In the genomic region with DNA sequence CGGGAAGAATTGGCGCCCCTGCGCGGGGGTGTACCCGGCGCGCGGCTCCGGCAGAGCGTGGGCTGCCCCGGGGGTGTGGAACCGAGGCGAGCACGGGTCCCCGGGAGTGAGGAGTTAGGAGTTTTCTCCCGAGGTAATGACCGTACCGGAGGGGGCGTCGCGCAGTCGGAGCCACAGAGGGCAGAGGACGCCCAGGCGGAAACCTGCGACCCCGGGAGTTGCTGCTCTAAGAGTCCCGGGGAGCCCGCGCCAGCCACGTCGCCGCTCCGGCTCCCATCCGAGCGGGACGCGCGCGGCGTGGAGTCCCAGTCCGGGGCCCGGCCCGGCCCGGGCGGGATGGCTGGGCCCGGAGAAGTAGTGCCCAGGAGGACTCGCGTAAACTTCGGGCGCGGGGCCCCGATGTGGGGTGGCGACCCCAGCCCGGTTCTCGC, we compare ENCODE assay signal across 8 mouse cellular contexts. TPM values are rescaled to one million over a fixed set of nuclear protein-coding genes. Genes with fewer than 3 reads are reported as not detected.
DNase-seq lines count a peak whose midpoint lies in the region; ATAC-seq and TF ChIP-seq lines count a peak whose summit lies in the region.

No protein-coding gene starts in this region.

- 1% methylated on average over 55 of the region's 55 CpGs for WGBS in bone marrow, adult 2 months
- WGBS in heart, postnatal 0 days, result under 1% methylated on average over 48 of the region's 55 CpGs
- 0% methylated on average over 44 of the region's 55 CpGs for WGBS in liver, postnatal 0 days (ENCODE audit: insufficient replicate concordance)
- WGBS in spleen, adult 2 months, result under 1% methylated on average over 48 of the region's 55 CpGs

- peak overlapping the region; percentile 97 for H3K4me2 ChIP-seq in heart, postnatal 0 days (ENCODE audit: low read depth, low read length)
- peak overlapping the region; percentile 92 for H3K4me2 ChIP-seq in liver, postnatal 0 days (ENCODE audit: low read depth, low read length)

- peak overlapping the region; percentile 94 for H3K9ac ChIP-seq in heart, postnatal 0 days (replicated peaks; ENCODE audit: low read depth, low read length)
- H3K9ac ChIP-seq in liver, postnatal 0 days (replicated peaks), result peak overlapping the region; percentile 97

- TF ChIP-seq CTCF in bone marrow, adult 2 months (IDR thresholded peaks at IDR 0.05; ENCODE audit: control insufficient read depth, insufficient read depth, low read length), result no peak
- TF ChIP-seq CTCF in heart, postnatal 0 days (IDR thresholded peaks at IDR 0.05; ENCODE audit: low read depth), result no peak
- 0 out of 2 replicates have a peak, but pooled peaks have one; percentile 5 for TF ChIP-seq CTCF in liver, postnatal 0 days (IDR thresholded peaks at IDR 0.05; ENCODE audit: low read depth)
- no peak for TF ChIP-seq CTCF in spleen, adult 2 months (IDR thresholded peaks at IDR 0.05; ENCODE audit: extremely low read depth, insufficient read depth, insufficient read length, insufficient replicate concordance)

- no peaks in the 10 kb centered on the region for H3K36me3 ChIP-seq in heart, postnatal 0 days (replicated peaks; ENCODE audit: control insufficient read depth, insufficient read depth, low read length)
- H3K36me3 ChIP-seq in liver, postnatal 0 days (replicated peaks; ENCODE audit: insufficient read depth, low read length), result no peaks in the 10 kb centered on the region
- H3K36me3 ChIP-seq in spleen, adult 2 months (ENCODE audit: control insufficient read depth, insufficient read depth, low read length), result no peaks in the 10 kb centered on the region

- peak; percentile 32 for DNase-seq in gastrocnemius, adult 18-20 months (ENCODE audit: low spot score)
- DNase-seq in gastrocnemius, postnatal 4 days (ENCODE audit: low spot score in 2 of 2), result no peak
- peak; percentile 69 for DNase-seq in 3134 (ENCODE audit: extremely low read depth, insufficient read length, low spot score)
- peak; percentile 35 for DNase-seq in heart, postnatal 0 days (ENCODE audit: low spot score)
- DNase-seq in liver, postnatal 0 days, result peak; percentile 65
- DNase-seq in spleen, adult 2 months (ENCODE audit: low read depth in 1 of 2, low spot score in 2 of 2), result peak; percentile 23 to 43
- DNase-seq in adrenal gland, postnatal 25 days, result no peak

- peak; percentile 42 for ATAC-seq in heart, postnatal 0 days (ENCODE audit: insufficient read depth, low read depth)
- ATAC-seq in liver, postnatal 0 days, result peak; percentile 26

- no peaks in the 10 kb centered on the region for H3K9me3 ChIP-seq in heart, postnatal 0 days (replicated peaks; ENCODE audit: control insufficient read depth, low read length)
- H3K9me3 ChIP-seq in liver, postnatal 0 days (ENCODE audit: low read length), result 0 out of 2 replicates have a peak, but pooled peaks cover 3% of the 10 kb centered on the region

- H3K4me3 ChIP-seq in bone marrow, adult 2 months (replicated peaks; ENCODE audit: control insufficient read depth, low read depth, low read length), result peak overlapping the region; percentile 87
- peak overlapping the region; percentile 91 for H3K4me3 ChIP-seq in heart, postnatal 0 days (ENCODE audit: low read depth, low read length)
- peak overlapping the region; percentile 79 for H3K4me3 ChIP-seq in liver, postnatal 0 days (ENCODE audit: low read depth, low read length)
- H3K4me3 ChIP-seq in spleen, adult 2 months (ENCODE audit: extremely low read depth, insufficient read depth, insufficient read length), result peak overlapping the region; percentile 91

- no peaks in the 10 kb centered on the region for H3K27me3 ChIP-seq in heart, postnatal 0 days (ENCODE audit: control insufficient read depth, insufficient read depth, low read length)
- H3K27me3 ChIP-seq in liver, postnatal 0 days (ENCODE audit: insufficient read depth, low read length), result no peaks in the 10 kb centered on the region
- H3K27me3 ChIP-seq in spleen, adult 2 months (ENCODE audit: control insufficient read depth, insufficient read depth, low read length), result no peaks in the 10 kb centered on the region

- TF ChIP-seq EP300 in heart, postnatal 0 days (IDR thresholded peaks at IDR 0.05; ENCODE audit: low read depth), result no peak
- TF ChIP-seq EP300 in liver, postnatal 0 days (IDR thresholded peaks at IDR 0.05; ENCODE audit: low read depth), result no peak

- peak overlapping the region; percentile 98 for H3K27ac ChIP-seq in bone marrow, adult 2 months (ENCODE audit: control insufficient read depth, insufficient read depth, low read depth, low read length, poor library complexity)
- H3K27ac ChIP-seq in heart, postnatal 0 days (ENCODE audit: low read depth), result peak overlapping the region; percentile 84
- peak overlapping the region; percentile 97 for H3K27ac ChIP-seq in liver, postnatal 0 days (ENCODE audit: low read depth)
- peak overlapping the region; percentile 97 for H3K27ac ChIP-seq in spleen, adult 2 months (ENCODE audit: insufficient read depth, low read length)

- TF ChIP-seq POLR2A in bone marrow, adult 2 months (IDR thresholded peaks at IDR 0.05; ENCODE audit: borderline replicate concordance, control insufficient read depth, low read depth, low read length), result no peak
- TF ChIP-seq POLR2A in spleen, adult 2 months (IDR thresholded peaks at IDR 0.05; ENCODE audit: low read depth, low read length), result no peak

- no peaks in the 10 kb centered on the region; the same call in 1 of the 2 replicates for H3K4me1 ChIP-seq in bone marrow, adult 2 months (ENCODE audit: control insufficient read depth, insufficient read depth, low read length)
- peaks cover 5% of the 10 kb centered on the region; the same call in 1 of the 2 replicates for H3K4me1 ChIP-seq in heart, postnatal 0 days (ENCODE audit: control insufficient read depth, insufficient read depth)
- H3K4me1 ChIP-seq in liver, postnatal 0 days (ENCODE audit: insufficient read depth), result peaks cover 25% of the 10 kb centered on the region
- peaks cover 3% of the 10 kb centered on the region for H3K4me1 ChIP-seq in spleen, adult 2 months (ENCODE audit: control insufficient read depth, insufficient read depth, insufficient read length)

RNA-seq across cellular contexts. Expression of gene Foxn2, which starts 0.5 kb away (rescaled TPM):
- 10 to 100 TPM; 11.5 to 14.3 TPM for total RNA-seq in gastrocnemius, adult 18-20 months (2021)
- total RNA-seq in gastrocnemius, postnatal 4 days (2021), result 10 to 100 TPM; 22.4 to 24.1 TPM
- 7.0 and 7.4 TPM in 2 replicates for polyA plus RNA-seq in bone marrow, adult 2 months (2011; ENCODE audit: insufficient read depth, insufficient read length, low replicate concordance, missing spikeins)
- total RNA-seq in heart, postnatal 0 days (2014; rRNA removed; ENCODE audit: low replicate concordance), result 7.8 and 9.0 TPM in 2 replicates
- 4.9 and 5.4 TPM in 2 replicates for polyA plus RNA-seq in heart, postnatal 0 days (2015; fragmentation: Nextera tagmentation; extraction: Ambion mirVana)
- polyA plus RNA-seq in liver, postnatal 0 days (2015; fragmentation: Nextera tagmentation; extraction: Ambion mirVana), result 6.6 and 6.8 TPM in 2 replicates
- polyA plus RNA-seq in spleen, adult 2 months (2012; rRNA removed), result 5.3 and 7.0 TPM in 2 replicates
- 21.6 and 22.7 TPM in 2 replicates for total RNA-seq in adrenal gland, postnatal 25 days (2021)

Comparison
In these comparisons a context has a peak if more than half of its experiments do, and no peak if none do; other contexts are left out.
1. DNase-seq: peak in gastrocnemius, adult 18-20 months (single experiment), 3134 (single experiment), heart, postnatal 0 days (single experiment), liver, postnatal 0 days (single experiment) and spleen, adult 2 months (2 of 2); none in gastrocnemius, postnatal 4 days (0 of 2) and adrenal gland, postnatal 25 days (single experiment).
2. Peak in every context shown above with its lines, with median percentiles within 50 percentile points of each other: H3K27ac ChIP-seq and H3K4me3 ChIP-seq.